Mouse (Mus musculus): ENCODE results near the gene C130032M10Rik. TPM values are rescaled to one million over a fixed set of nuclear protein-coding genes. Genes with fewer than 3 reads are reported as not detected.

The C130032M10Rik gene
- polyA plus RNA-seq, 1 experiment from 2014 or later, result 0.54 TPM

- H3K27ac ChIP-seq (ENCODE audit: low read depth, low read length), result no peak overlapping the region
- H3K4me3 ChIP-seq (ENCODE audit: low read depth, low read length), result no peak overlapping the region
- H3K4me1 ChIP-seq (ENCODE audit: control insufficient read depth, insufficient read depth, low read length), result peaks cover 24% of the 10 kb centered on the region
- no peak overlapping the region for H3K9ac ChIP-seq (ENCODE audit: low read depth, low read length)
- no peaks in the 10 kb centered on the region for H3K27me3 ChIP-seq (ENCODE audit: control insufficient read depth, insufficient read depth, low read length)
- no peak for ATAC-seq (replicated peaks; ENCODE audit: insufficient number of reproducible peaks, low FRiP score, low TSS enrichment)
- no peak overlapping the region for H3K4me2 ChIP-seq
- 88% methylated on average over 12 of the region's 15 CpGs for WGBS (ENCODE audit: insufficient replicate concordance)
- no peaks in the 10 kb centered on the region for H3K9me3 ChIP-seq (replicated peaks; ENCODE audit: control insufficient read depth, low read length)
- no peaks in the 10 kb centered on the region for H3K36me3 ChIP-seq (ENCODE audit: control insufficient read depth, insufficient read depth, low read length)
Observed at GRCm38 (mm10) chr9:114525073-114525633, 9.7 kb downstream of the C130032M10Rik start.

- no peak for ATAC-seq (replicated peaks; ENCODE audit: insufficient number of reproducible peaks, low FRiP score, low TSS enrichment)
- Histone ChIP-seq H3K4me1 (ENCODE audit: control insufficient read depth, insufficient read depth, low read length) (peaks cover 30% of the 10 kb centered on the region), H3K4me3 (ENCODE audit: low read depth, low read length) (no peak overlapping the region), H3K9ac (ENCODE audit: low read depth, low read length) (peak overlapping the region; percentile 34), H3K36me3 (ENCODE audit: control insufficient read depth, insufficient read depth, low read length) (no peaks in the 10 kb centered on the region), H3K4me2 (peak overlapping the region; percentile 56), H3K27ac (ENCODE audit: low read depth, low read length) (peak overlapping the region; percentile 75), H3K27me3 (ENCODE audit: control insufficient read depth, insufficient read depth, low read length) (no peaks in the 10 kb centered on the region), H3K9me3 (replicated peaks; ENCODE audit: control insufficient read depth, low read length) (no peaks in the 10 kb centered on the region)
- 17% methylated on average over 7 of the region's 8 CpGs for WGBS (ENCODE audit: insufficient replicate concordance)
Observed at GRCm38 (mm10) chr9:114525891-114526290, 10.4 kb downstream of the C130032M10Rik start.

DNA sequence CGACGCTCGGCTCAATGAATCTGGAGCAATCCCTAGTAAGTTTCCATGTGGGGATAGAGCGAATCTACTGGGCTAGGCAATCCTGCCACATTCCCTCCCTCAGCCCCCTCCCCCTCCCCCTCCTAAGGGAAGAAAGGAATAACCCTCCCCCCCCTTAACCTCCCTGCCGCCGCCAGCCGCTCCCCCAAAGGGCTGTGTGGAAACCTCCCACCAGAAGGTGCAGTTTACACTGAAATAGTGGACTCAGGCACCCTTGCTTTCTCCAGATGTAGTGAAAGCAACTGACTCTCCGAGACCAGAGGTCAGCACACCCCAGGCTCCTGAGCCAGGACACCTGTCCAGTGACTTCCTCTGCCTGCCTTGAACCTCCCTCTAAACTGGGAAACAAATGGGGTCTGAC, 11.1 kb downstream of the C130032M10Rik start:
- 0 out of 2 replicates have a peak, but pooled peaks have one; percentile 8 for ATAC-seq (replicated peaks; ENCODE audit: insufficient number of reproducible peaks, low FRiP score, low TSS enrichment)

GRCm38 (mm10) chr9:114527085-114527484, 11.6 kb downstream of the C130032M10Rik start:
- Histone ChIP-seq H3K4me3 (ENCODE audit: low read depth, low read length) (peak overlapping the region; percentile 15), H3K9ac (ENCODE audit: low read depth, low read length) (peak overlapping the region; percentile 48; the same call in 1 of the 2 replicates), H3K4me2 (peak overlapping the region; percentile 56), H3K36me3 (ENCODE audit: control insufficient read depth, insufficient read depth, low read length) (no peaks in the 10 kb centered on the region), H3K9me3 (replicated peaks; ENCODE audit: control insufficient read depth, low read length) (no peaks in the 10 kb centered on the region), H3K4me1 (ENCODE audit: control insufficient read depth, insufficient read depth, low read length) (peaks cover 30% of the 10 kb centered on the region), H3K27ac (ENCODE audit: low read depth, low read length) (peak overlapping the region; percentile 75), H3K27me3 (ENCODE audit: control insufficient read depth, insufficient read depth, low read length) (no peaks in the 10 kb centered on the region)
- WGBS (ENCODE audit: insufficient replicate concordance), result 2% methylated on average over 16 of the region's 16 CpGs
- no peak for ATAC-seq (replicated peaks; ENCODE audit: insufficient number of reproducible peaks, low FRiP score, low TSS enrichment)

More for the DNA sequence above, 11.1 kb downstream of the C130032M10Rik start:
- peak overlapping the region; percentile 56 for H3K4me2 ChIP-seq
- peak overlapping the region; percentile 75 for H3K27ac ChIP-seq (ENCODE audit: low read depth, low read length)
- H3K4me1 ChIP-seq (ENCODE audit: control insufficient read depth, insufficient read depth, low read length), result peaks cover 30% of the 10 kb centered on the region
- WGBS (ENCODE audit: insufficient replicate concordance), result 14% methylated on average over 5 of the region's 8 CpGs
- H3K27me3 ChIP-seq (ENCODE audit: control insufficient read depth, insufficient read depth, low read length), result no peaks in the 10 kb centered on the region
- H3K36me3 ChIP-seq (ENCODE audit: control insufficient read depth, insufficient read depth, low read length), result no peaks in the 10 kb centered on the region
- no peaks in the 10 kb centered on the region for H3K9me3 ChIP-seq (replicated peaks; ENCODE audit: control insufficient read depth, low read length)
- H3K4me3 ChIP-seq (ENCODE audit: low read depth, low read length), result peak overlapping the region; percentile 15
- H3K9ac ChIP-seq (ENCODE audit: low read depth, low read length), result peak overlapping the region; percentile 48; the same call in 1 of the 2 replicates

DNA sequence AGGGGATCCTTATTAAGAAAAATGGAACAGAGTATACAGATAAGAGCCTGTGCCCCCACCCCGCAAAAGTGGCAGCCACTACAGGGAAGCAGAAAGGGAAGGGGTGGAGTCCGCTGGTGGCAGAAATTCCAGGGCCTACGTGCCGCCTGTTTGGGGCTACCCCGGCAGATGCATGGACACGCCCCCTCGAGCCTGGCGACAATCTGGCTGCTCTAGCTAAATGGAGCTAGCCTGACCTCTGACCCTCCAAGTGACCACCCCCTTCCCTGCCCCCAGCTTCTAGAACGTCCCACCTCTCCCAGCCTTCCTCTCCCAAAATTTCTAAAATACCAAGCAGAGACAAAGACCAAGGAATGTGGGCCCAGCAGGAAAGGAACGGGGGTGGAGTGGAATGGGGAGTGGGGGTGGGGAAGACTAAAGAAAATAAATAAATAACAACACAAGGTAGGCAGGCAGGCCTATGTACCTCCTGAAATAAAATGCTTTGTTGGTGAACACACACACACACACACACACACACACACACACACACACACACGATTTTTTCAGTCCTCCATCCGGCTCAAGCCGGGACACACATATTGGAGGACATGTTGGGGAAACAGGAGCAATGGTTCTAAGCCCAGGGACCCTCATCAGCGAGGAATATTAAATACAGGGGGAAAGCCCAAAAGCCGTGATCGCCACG, 12.6 kb downstream of the C130032M10Rik start:
- no peaks in the 10 kb centered on the region for H3K9me3 ChIP-seq (replicated peaks; ENCODE audit: control insufficient read depth, low read length)
- ATAC-seq (replicated peaks; ENCODE audit: insufficient number of reproducible peaks, low FRiP score, low TSS enrichment), result no peak; the same call in 1 of the 2 replicates
- H3K4me3 ChIP-seq (ENCODE audit: low read depth, low read length), result no peak overlapping the region
- no peak overlapping the region for H3K9ac ChIP-seq (ENCODE audit: low read depth, low read length)
- no peak overlapping the region; the same call in 1 of the 2 replicates for H3K27ac ChIP-seq (ENCODE audit: low read depth, low read length)
- H3K27me3 ChIP-seq (ENCODE audit: control insufficient read depth, insufficient read depth, low read length), result no peaks in the 10 kb centered on the region
- peaks cover 32% of the 10 kb centered on the region for H3K4me1 ChIP-seq (ENCODE audit: control insufficient read depth, insufficient read depth, low read length)
- peak overlapping the region; percentile 51 for H3K4me2 ChIP-seq
- WGBS (ENCODE audit: insufficient replicate concordance), result 12% methylated on average over 17 of the region's 17 CpGs
- no peaks in the 10 kb centered on the region for H3K36me3 ChIP-seq (ENCODE audit: control insufficient read depth, insufficient read depth, low read length)

DNA sequence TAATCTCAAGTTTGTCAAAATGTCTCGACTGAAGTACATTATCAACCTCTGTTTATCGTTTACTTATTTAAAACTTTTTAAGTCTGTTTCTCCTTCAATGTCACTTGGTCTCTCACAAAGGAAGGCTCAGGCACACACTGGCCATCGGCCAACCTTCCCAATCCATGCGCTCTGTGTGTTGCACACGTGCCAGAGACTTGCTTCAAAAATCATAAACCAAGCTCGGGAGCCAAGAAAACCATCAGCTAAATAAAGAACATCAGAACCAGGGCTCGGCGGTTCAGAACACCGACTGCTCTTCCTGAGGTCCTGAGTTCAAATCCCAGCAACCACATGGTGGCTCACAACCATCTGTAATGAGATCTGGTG, 13.2 kb downstream of the C130032M10Rik start:
- H3K27me3 ChIP-seq (ENCODE audit: control insufficient read depth, insufficient read depth, low read length), result no peaks in the 10 kb centered on the region
- 56% methylated on average over 9 of the region's 9 CpGs for WGBS (ENCODE audit: insufficient replicate concordance)
- H3K4me1 ChIP-seq (ENCODE audit: control insufficient read depth, insufficient read depth, low read length), result peaks cover 33% of the 10 kb centered on the region
- H3K4me3 ChIP-seq (ENCODE audit: low read depth, low read length), result no peak overlapping the region
- no peaks in the 10 kb centered on the region for H3K9me3 ChIP-seq (replicated peaks; ENCODE audit: control insufficient read depth, low read length)
- no peak overlapping the region; the same call in 1 of the 2 replicates for H3K27ac ChIP-seq (ENCODE audit: low read depth, low read length)
- no peak overlapping the region for H3K9ac ChIP-seq (ENCODE audit: low read depth, low read length)
- no peak for ATAC-seq (replicated peaks; ENCODE audit: insufficient number of reproducible peaks, low FRiP score, low TSS enrichment)
- H3K4me2 ChIP-seq, result peak overlapping the region; percentile 51; the same call in 1 of the 2 replicates
- H3K36me3 ChIP-seq (ENCODE audit: control insufficient read depth, insufficient read depth, low read length), result no peaks in the 10 kb centered on the region

- Histone ChIP-seq H3K27me3 (ENCODE audit: control insufficient read depth, insufficient read depth, low read length) (no peaks in the 10 kb centered on the region), H3K4me1 (ENCODE audit: control insufficient read depth, insufficient read depth, low read length) (peaks cover 28% of the 10 kb centered on the region), H3K9me3 (replicated peaks; ENCODE audit: control insufficient read depth, low read length) (no peaks in the 10 kb centered on the region), H3K4me3 (ENCODE audit: low read depth, low read length) (no peak overlapping the region), H3K27ac (ENCODE audit: low read depth, low read length) (no peak overlapping the region), H3K36me3 (ENCODE audit: control insufficient read depth, insufficient read depth, low read length) (no peaks in the 10 kb centered on the region), H3K4me2 (no peak overlapping the region), H3K9ac (ENCODE audit: low read depth, low read length) (no peak overlapping the region)
- ATAC-seq (replicated peaks; ENCODE audit: insufficient number of reproducible peaks, low FRiP score, low TSS enrichment), result no peak
- 62% methylated on average over 11 of the region's 11 CpGs for WGBS (ENCODE audit: insufficient replicate concordance)
Observed at GRCm38 (mm10) chr9:114531276-114531675, 15.8 kb downstream of the C130032M10Rik start.

- 61% methylated on average over 4 of the region's 4 CpGs for WGBS (ENCODE audit: insufficient replicate concordance)
- no peak overlapping the region for H3K27ac ChIP-seq (ENCODE audit: low read depth, low read length)
- no peak overlapping the region for H3K4me2 ChIP-seq
- H3K9me3 ChIP-seq (replicated peaks; ENCODE audit: control insufficient read depth, low read length), result no peaks in the 10 kb centered on the region
- H3K36me3 ChIP-seq (ENCODE audit: control insufficient read depth, insufficient read depth, low read length), result no peaks in the 10 kb centered on the region
- no peak overlapping the region for H3K4me3 ChIP-seq (ENCODE audit: low read depth, low read length)
- peaks cover 28% of the 10 kb centered on the region for H3K4me1 ChIP-seq (ENCODE audit: control insufficient read depth, insufficient read depth, low read length)
- no peaks in the 10 kb centered on the region for H3K27me3 ChIP-seq (ENCODE audit: control insufficient read depth, insufficient read depth, low read length)
- ATAC-seq (replicated peaks; ENCODE audit: insufficient number of reproducible peaks, low FRiP score, low TSS enrichment), result peak; percentile 29; the same call in 1 of the 2 replicates
- no peak overlapping the region for H3K9ac ChIP-seq (ENCODE audit: low read depth, low read length)
Observed at GRCm38 (mm10) chr9:114533848-114534247, 18.4 kb downstream of the C130032M10Rik start.

Data from heart, embryonic 11.5 days (tissue).